Mouse (Mus musculus): ENCODE results near the gene Pcgf6.

- TF ChIP-seq CTCF (IDR thresholded peaks at IDR 0.05; ENCODE audit: insufficient read depth, low read depth, low read length) (no peak), POLR2A (IDR thresholded peaks at IDR 0.05; ENCODE audit: insufficient read depth, low read depth, low read length) (no peak)
Observed at GRCm38 (mm10) chr19:47017831-47018230, 32.9 kb downstream of the Pcgf6 start.
